Mouse (Mus musculus) liver, embryonic 18 days (tissue): ENCODE measurements around the gene Rpgrip1. TPM values are rescaled to one million over a fixed set of nuclear protein-coding genes. Genes with fewer than 3 reads are reported as not detected.

Experiments
- polyA plus RNA-seq: library from polyadenylated mRNA; depleted of rRNA; stranded (reverse); fragments of >200 nt; gene quantifications from 2 replicates; pipeline ENCODE4 v1.2.3, GENCODE M21; 2012; rRNA removed

Gene Rpgrip1
- polyA plus RNA-seq, result 0.91 and 1.1 TPM in 2 replicates

DNA sequence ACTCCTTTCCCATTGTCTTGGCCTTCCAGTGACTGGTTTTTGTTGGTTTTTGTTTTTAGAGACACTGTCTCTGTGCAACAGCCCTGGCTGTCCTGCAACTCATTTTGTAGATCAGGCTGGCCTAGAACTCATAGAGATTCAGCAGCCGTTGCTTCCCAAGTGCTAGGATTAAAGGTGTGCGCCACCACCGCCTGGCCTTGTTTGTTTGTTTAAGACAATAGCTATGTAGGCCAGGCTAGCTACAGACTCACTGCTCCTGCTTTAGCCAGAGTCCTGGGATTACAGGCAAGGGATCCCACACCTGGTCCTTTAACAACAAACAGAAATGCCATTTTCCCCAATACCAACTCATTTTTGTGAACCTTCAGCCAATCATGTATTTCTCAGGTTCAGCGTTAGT, at the start of gene Rpgrip1:
Rpgrip1 (plus strand) TSS at position 359 of the 400 bp plus-strand sequence.

DNA sequence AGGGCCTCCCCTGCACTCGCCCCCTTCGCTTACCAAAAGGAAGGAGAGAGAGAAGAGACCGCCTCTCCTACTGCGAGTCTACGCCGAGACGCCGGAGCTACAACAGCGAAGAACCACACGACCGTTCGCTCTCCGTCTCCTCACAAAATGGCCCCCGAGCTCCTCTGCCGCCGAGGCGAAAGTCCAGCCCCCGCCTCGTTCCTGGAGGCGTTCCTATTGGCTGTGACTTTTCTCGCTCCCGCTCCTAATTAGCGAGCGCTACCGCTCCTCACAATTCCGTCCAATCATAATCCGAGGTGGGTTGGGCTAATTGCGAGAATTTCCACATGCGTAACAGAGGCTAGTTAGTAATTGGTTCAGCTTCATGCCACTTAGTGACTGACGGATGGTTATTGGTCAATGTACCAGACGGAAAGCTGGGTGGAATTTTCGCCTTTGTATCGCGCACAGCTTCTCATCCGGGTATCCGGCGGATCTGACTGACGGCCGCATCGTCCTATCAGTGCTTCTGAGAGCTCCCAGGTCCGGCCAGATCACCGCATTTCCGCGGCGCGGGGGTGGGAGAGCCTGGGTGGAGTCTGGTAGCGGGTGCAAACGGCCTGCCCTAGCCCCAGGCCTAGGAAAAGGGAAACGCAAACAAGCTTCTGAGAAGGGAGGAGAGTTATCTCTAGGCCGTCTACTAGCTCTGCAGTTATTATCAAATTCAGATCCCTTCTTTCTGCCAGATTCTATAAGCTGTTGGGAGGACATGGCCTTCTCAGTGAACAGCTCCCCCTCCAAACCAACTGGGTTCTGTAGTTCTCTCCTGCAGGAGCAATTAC, 6.4 kb upstream of the Rpgrip1 start, which contains the start of gene Hnrnpc:
Hnrnpc (minus strand) TSS at position 173 of the 821 bp plus-strand sequence.

GRCm38 (mm10) chr14:52197156-52197878, 86.8 kb downstream of the Rpgrip1 start, which contains the start of gene Supt16:
Supt16 (minus strand) TSS chr14:52197416.

Other genes with a start within 250 kb of the Rpgrip1 start
- 13.0 and 15.1 TPM in 2 replicates for gene Mettl17, start 225.9 kb upstream of the Rpgrip1 start, polyA plus RNA-seq
- gene Slc39a2, start 217.8 kb upstream of the Rpgrip1 start, polyA plus RNA-seq, result 0.19 and 0.20 TPM in 2 replicates
- gene Ndrg2, start 196.5 kb upstream of the Rpgrip1 start, polyA plus RNA-seq, result 211 and 230 TPM in 2 replicates
- gene Tppp2, start 192.3 kb upstream of the Rpgrip1 start, polyA plus RNA-seq, result not detected in 2 replicates
- gene Rnase13, start 187.9 kb upstream of the Rpgrip1 start, polyA plus RNA-seq, result not detected in 2 replicates
- 8.0 and 9.8 TPM in 2 replicates for gene Arhgef40, start 126.0 kb upstream of the Rpgrip1 start, polyA plus RNA-seq
- gene Tmem253, start 95.0 kb upstream of the Rpgrip1 start, polyA plus RNA-seq, result 0.07 and 0.16 TPM in 2 replicates
- 16.5 and 18.1 TPM in 2 replicates for gene Zfp219, start 90.0 kb upstream of the Rpgrip1 start, polyA plus RNA-seq
- gene Olfr221, start 68.2 kb upstream of the Rpgrip1 start, polyA plus RNA-seq, result 0.05 TPM in 2 replicates
- 128 and 133 TPM in 2 replicates for gene Hnrnpc, start 6.7 kb upstream of the Rpgrip1 start, polyA plus RNA-seq
- gene Supt16, start 86.7 kb downstream of the Rpgrip1 start, polyA plus RNA-seq, result 15.5 and 16.5 TPM in 2 replicates
- gene Chd8, start 147.1 kb downstream of the Rpgrip1 start, polyA plus RNA-seq, result 10.3 and 12.0 TPM in 2 replicates
- 10.3 and 11.0 TPM in 2 replicates for gene Tox4, start 168.4 kb downstream of the Rpgrip1 start, polyA plus RNA-seq
- gene Rab2b, start 168.8 kb downstream of the Rpgrip1 start, polyA plus RNA-seq, result 3.7 and 4.0 TPM in 2 replicates
- 10.9 and 11.1 TPM in 2 replicates for gene Mettl3, start 194.4 kb downstream of the Rpgrip1 start, polyA plus RNA-seq
- 1.3 TPM in 2 replicates for gene Sall2, start 218.1 kb downstream of the Rpgrip1 start, polyA plus RNA-seq
- gene Olfr1513, start 245.7 kb downstream of the Rpgrip1 start, polyA plus RNA-seq, result not detected in 2 replicates